In genomic region chr12:86012195-86012594, GRCm38 (mm10) we compare ENCODE assay signal across 20 mouse cellular contexts.
DNase-seq lines count a peak whose midpoint lies in the region; ATAC-seq lines count a peak whose summit lies in the region.
"Had no signal": no experiment of that assay in that cellular context is flagged by ENCODE, and none has a peak within 500 bp of the region (broad histone marks: within the 10 kb centered on the region; RNA-seq: fewer than 3 reads in every experiment).

No protein-coding gene starts in this region.

- no peak for ATAC-seq in embryonic facial prominence, embryonic 15.5 days (ENCODE audit: insufficient number of reproducible peaks, low FRiP score, low TSS enrichment, low read depth)
- ATAC-seq: activated CD4-positive, CD25-positive, alpha-beta regulatory T cell, adult 4 months; forebrain, embryonic 13.5 days; forebrain, embryonic 15.5 days; forebrain, postnatal 0 days had no signal

- no peaks in the 10 kb centered on the region for H3K9me3 ChIP-seq in embryonic facial prominence, embryonic 15.5 days (replicated peaks)
- H3K9me3 ChIP-seq in embryonic facial prominence, embryonic 10.5 days: no peaks in the 10 kb centered on the region
- H3K9me3 ChIP-seq: embryonic facial prominence, embryonic 12.5 days; forebrain, embryonic 13.5 days; forebrain, embryonic 15.5 days had no signal

- peaks cover 55% of the 10 kb centered on the region for H3K4me1 ChIP-seq in embryonic facial prominence, embryonic 15.5 days
- peaks cover 9% of the 10 kb centered on the region for H3K4me1 ChIP-seq in embryonic facial prominence, embryonic 10.5 days

- H3K27me3 ChIP-seq in embryonic facial prominence, embryonic 15.5 days: no peaks in the 10 kb centered on the region
- no peaks in the 10 kb centered on the region for H3K27me3 ChIP-seq in embryonic facial prominence, embryonic 10.5 days (replicated peaks; ENCODE audit: low read depth, poor library complexity, severe bottlenecking)
- H3K27me3 ChIP-seq: embryonic facial prominence, embryonic 12.5 days; forebrain, embryonic 13.5 days; forebrain, embryonic 15.5 days had no signal

- no peak overlapping the region for H3K9ac ChIP-seq in embryonic facial prominence, embryonic 15.5 days
- H3K9ac ChIP-seq: embryonic facial prominence, embryonic 12.5 days; forebrain, embryonic 13.5 days; forebrain, embryonic 15.5 days; forebrain, postnatal 0 days had no signal

- no peak for DNase-seq in embryonic facial prominence, embryonic 10.5 days (ENCODE audit: low spot score)
- DNase-seq in 3T3-L1 (ENCODE audit: low read depth, low spot score): peak; percentile 43
- DNase-seq in NIH3T3 (ENCODE audit: low read depth): peak; percentile 56
- no peak for DNase-seq in T-cell, adult 2 months (ENCODE audit: low spot score)
- no peak for DNase-seq in adrenal gland, postnatal 25 days
- DNase-seq: adrenal gland, adult 8-10 months; adrenal gland, postnatal 14 days; cerebellum, adult 11 months; cerebellum, adult 18-20 months; cerebellum, adult 8-10 months; cerebellum, adult 9-11 months; cerebellum, postnatal 14 days; cerebellum, postnatal 36 days; embryo, embryonic 11 days; forebrain, postnatal 0 days had no signal

- no peaks in the 10 kb centered on the region for H3K36me3 ChIP-seq in embryonic facial prominence, embryonic 15.5 days
- peaks cover 3% of the 10 kb centered on the region; the same call in 1 of the 2 replicates for H3K36me3 ChIP-seq in embryonic facial prominence, embryonic 10.5 days (replicated peaks)
- H3K36me3 ChIP-seq: embryonic facial prominence, embryonic 12.5 days; forebrain, embryonic 15.5 days had no signal

- no peak overlapping the region for H3K4me3 ChIP-seq in embryonic facial prominence, embryonic 15.5 days (replicated peaks)
- H3K4me3 ChIP-seq in embryonic facial prominence, embryonic 10.5 days: no peak overlapping the region
- H3K4me3 ChIP-seq: embryonic facial prominence, embryonic 12.5 days; forebrain, embryonic 13.5 days; forebrain, embryonic 15.5 days had no signal

- no peak overlapping the region for H3K4me2 ChIP-seq in embryonic facial prominence, embryonic 15.5 days (replicated peaks)
- H3K4me2 ChIP-seq: embryonic facial prominence, embryonic 12.5 days; forebrain, embryonic 13.5 days; forebrain, embryonic 15.5 days had no signal

- 0 out of 2 replicates have a peak overlapping the region, but pooled peaks have one; percentile 3 for H3K27ac ChIP-seq in embryonic facial prominence, embryonic 15.5 days (replicated peaks)
- no peak overlapping the region for H3K27ac ChIP-seq in embryonic facial prominence, embryonic 10.5 days (replicated peaks)
- H3K27ac ChIP-seq: forebrain, embryonic 13.5 days; forebrain, embryonic 15.5 days had no signal

- WGBS in embryonic facial prominence, embryonic 15.5 days: 75% methylated on average over 2 of the region's 2 CpGs
- 83% methylated on average over 2 of the region's 2 CpGs for WGBS in embryonic facial prominence, embryonic 10.5 days

Comparison
In these comparisons a context has a peak if more than half of its experiments do, and no peak if none do; other contexts are left out.
1. DNase-seq: peak in 3T3-L1 (single experiment) and NIH3T3 (single experiment); none in embryonic facial prominence, embryonic 10.5 days (single experiment), T-cell, adult 2 months (single experiment) and adrenal gland, postnatal 25 days (single experiment).